Comparison of ENCODE assay signal across 20 mouse cellular contexts in the genomic region with DNA sequence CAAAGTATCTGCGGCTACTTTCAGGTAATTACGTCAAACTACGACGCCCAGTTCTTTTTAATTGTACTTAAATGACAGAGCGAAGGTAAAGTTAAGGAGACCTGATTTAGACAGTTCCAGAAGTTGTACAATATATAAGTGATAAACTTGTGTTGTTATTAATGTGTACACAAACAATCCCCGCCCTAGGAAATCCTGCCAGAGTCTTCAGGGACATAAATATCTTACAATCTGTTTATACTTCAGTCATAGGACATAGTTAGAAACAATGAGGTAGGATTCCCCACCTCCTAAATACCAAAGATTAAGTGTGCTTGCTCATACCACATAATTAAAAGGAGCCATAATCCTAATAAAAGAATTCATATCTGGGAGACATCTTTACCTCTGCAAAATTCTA.
"Had no signal": no experiment of that assay in that cellular context is flagged by ENCODE, and none has a peak within 500 bp of the region (broad histone marks: within the 10 kb centered on the region; RNA-seq: fewer than 3 reads in every experiment).

No protein-coding gene starts in this region.

- H3K4me1 ChIP-seq: liver, embryonic 13.5 days; liver, embryonic 15.5 days; midbrain, embryonic 12.5 days; neural tube, embryonic 13.5 days; stomach, embryonic 15.5 days had no signal

- H3K4me3 ChIP-seq: liver, embryonic 13.5 days; liver, embryonic 15.5 days; midbrain, embryonic 10.5 days; midbrain, embryonic 12.5 days; myocyte; neural tube, embryonic 13.5 days; neural tube, embryonic 15.5 days; stomach, embryonic 15.5 days had no signal

- H3K4me2 ChIP-seq: liver, embryonic 11.5 days; liver, embryonic 13.5 days; liver, embryonic 15.5 days; lung, embryonic 14.5 days; midbrain, embryonic 12.5 days; neural tube, embryonic 13.5 days; neural tube, embryonic 15.5 days; stomach, embryonic 15.5 days had no signal

- H3K27me3 ChIP-seq: liver, embryonic 13.5 days; liver, embryonic 15.5 days; midbrain, embryonic 12.5 days; neural tube, embryonic 13.5 days; neural tube, embryonic 15.5 days; stomach, embryonic 15.5 days had no signal

- H3K9me3 ChIP-seq: liver, embryonic 13.5 days; liver, embryonic 15.5 days; midbrain, embryonic 10.5 days; midbrain, embryonic 12.5 days; neural tube, embryonic 13.5 days; neural tube, embryonic 15.5 days; stomach, embryonic 15.5 days had no signal

- DNase-seq: liver, embryonic 13.5 days; liver, postnatal 0 days; lung, embryonic 14.5 days; midbrain, embryonic 14.5 days; retina, postnatal 1 day; right cerebral cortex, adult 18-20 months; right cerebral cortex, postnatal 25 days; thymus, adult 2 months; thymus, postnatal 25 days; thymus, postnatal 4 days had no signal

- H3K36me3 ChIP-seq: liver, embryonic 13.5 days; liver, embryonic 15.5 days; midbrain, embryonic 10.5 days; midbrain, embryonic 12.5 days; neural tube, embryonic 13.5 days; neural tube, embryonic 15.5 days; stomach, embryonic 15.5 days had no signal

- ATAC-seq: liver, postnatal 0 days; midbrain, embryonic 16.5 days had no signal

- H3K9ac ChIP-seq: liver, embryonic 13.5 days; liver, embryonic 15.5 days; liver, postnatal 0 days; lung, embryonic 14.5 days; midbrain, embryonic 12.5 days; neural tube, embryonic 13.5 days; neural tube, embryonic 15.5 days; stomach, embryonic 15.5 days had no signal

- H3K27ac ChIP-seq: liver, embryonic 13.5 days; liver, embryonic 15.5 days; midbrain, embryonic 10.5 days; midbrain, embryonic 12.5 days; neural tube, embryonic 13.5 days; neural tube, embryonic 15.5 days; stomach, embryonic 15.5 days; stomach, postnatal 0 days had no signal
